In the genomic region with DNA sequence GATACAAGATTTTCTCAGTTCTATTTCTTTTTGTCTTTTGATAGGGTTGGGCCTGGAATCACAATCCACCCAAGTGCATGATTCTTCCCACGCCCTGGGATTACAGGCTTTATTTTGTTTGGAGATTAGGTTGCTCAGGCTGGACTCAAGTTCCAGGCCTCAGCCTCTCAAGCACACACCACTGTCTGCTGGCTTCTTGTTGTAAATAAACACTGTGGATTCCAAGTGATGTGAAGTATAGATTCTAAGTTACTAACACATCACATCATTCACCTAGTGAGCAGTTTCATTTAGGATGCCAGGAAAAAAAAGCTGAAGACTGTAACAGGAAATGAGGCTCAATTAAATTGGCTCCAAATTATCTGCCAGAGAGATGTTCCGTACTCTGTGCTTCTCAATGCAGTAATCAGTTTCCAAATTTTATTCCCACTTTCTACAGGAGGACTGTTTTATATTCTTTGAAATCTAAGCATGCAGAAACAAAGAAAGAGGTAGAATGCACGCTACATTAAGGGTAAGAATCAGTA, we compare ENCODE assay signal across 21 mouse cellular contexts. TPM values are rescaled to one million over a fixed set of nuclear protein-coding genes. Genes with fewer than 3 reads are reported as not detected.
DNase-seq lines count a peak whose midpoint lies in the region; ATAC-seq and TF ChIP-seq lines count a peak whose summit lies in the region.
"Had no signal": no experiment of that assay in that cellular context is flagged by ENCODE, and none has a peak within 500 bp of the region (broad histone marks: within the 10 kb centered on the region; RNA-seq: fewer than 3 reads in every experiment).

No protein-coding gene starts in this region.

- no peak overlapping the region for H3K4me2 ChIP-seq in kidney, postnatal 0 days (ENCODE audit: low read length)
- no peak overlapping the region for H3K4me2 ChIP-seq in lung, postnatal 0 days (replicated peaks; ENCODE audit: low read depth, low read length)
- H3K4me2 ChIP-seq: embryonic facial prominence, embryonic 15.5 days; heart, embryonic 11.5 days; heart, embryonic 15.5 days; hindbrain, embryonic 15.5 days had no signal

- ATAC-seq in kidney, postnatal 0 days (replicated peaks; ENCODE audit: low FRiP score, low read depth), result no peak
- ATAC-seq in lung, postnatal 0 days, result peak; percentile 75
- no peak for ATAC-seq in cerebellum, adult (ENCODE audit: insufficient number of reproducible peaks, low FRiP score, low TSS enrichment)
- ATAC-seq: forebrain, embryonic 14.5 days had no signal

- no peak for TF ChIP-seq POLR2A in kidney, adult 2 months (IDR thresholded peaks at IDR 0.05; ENCODE audit: low read depth, low read length)
- TF ChIP-seq POLR2A in lung, adult 2 months (IDR thresholded peaks at IDR 0.05; ENCODE audit: borderline replicate concordance, extremely low read depth, low read depth, low read length), result no peak

- no peak overlapping the region for H3K4me3 ChIP-seq in kidney, postnatal 0 days (replicated peaks; ENCODE audit: low read depth, low read length)
- no peak overlapping the region for H3K4me3 ChIP-seq in kidney, adult 2 months (ENCODE audit: insufficient read depth, low read depth, low read length)
- no peak overlapping the region for H3K4me3 ChIP-seq in lung, postnatal 0 days (ENCODE audit: low read depth, low read length)
- H3K4me3 ChIP-seq in lung, adult 2 months (replicated peaks; ENCODE audit: extremely low read depth, low read depth, low read length), result no peak overlapping the region
- H3K4me3 ChIP-seq: embryonic facial prominence, embryonic 15.5 days; erythroblast, embryonic 14.5 days; forebrain, embryonic 10.5 days; heart, embryonic 15.5 days; hindbrain, embryonic 15.5 days had no signal

- WGBS in kidney, postnatal 0 days, result 58% methylated on average over 3 of the region's 3 CpGs
- 83% methylated on average over 3 of the region's 3 CpGs for WGBS in kidney, adult 2 months
- WGBS in lung, postnatal 0 days, result 62% methylated on average over 3 of the region's 3 CpGs
- WGBS in lung, adult 2 months, result 68% methylated on average over 3 of the region's 3 CpGs

- H3K9ac ChIP-seq in kidney, postnatal 0 days (ENCODE audit: low read depth, low read length), result no peak overlapping the region
- H3K9ac ChIP-seq in lung, postnatal 0 days (replicated peaks; ENCODE audit: low read depth), result no peak overlapping the region
- H3K9ac ChIP-seq: embryonic facial prominence, embryonic 15.5 days; heart, embryonic 15.5 days; hindbrain, embryonic 15.5 days had no signal

- H3K9me3 ChIP-seq in kidney, postnatal 0 days (replicated peaks; ENCODE audit: low read length), result no peaks in the 10 kb centered on the region
- H3K9me3 ChIP-seq in lung, postnatal 0 days (ENCODE audit: low read length), result no peaks in the 10 kb centered on the region
- H3K9me3 ChIP-seq: embryonic facial prominence, embryonic 15.5 days; forebrain, embryonic 10.5 days; heart, embryonic 15.5 days; hindbrain, embryonic 15.5 days had no signal

- H3K4me1 ChIP-seq in kidney, postnatal 0 days (replicated peaks; ENCODE audit: insufficient read depth, low read length), result no peaks in the 10 kb centered on the region
- peaks cover 5% of the 10 kb centered on the region; the same call in 1 of the 2 replicates for H3K4me1 ChIP-seq in kidney, adult 2 months (ENCODE audit: control insufficient read depth, insufficient read depth, low read length)
- H3K4me1 ChIP-seq in lung, postnatal 0 days (ENCODE audit: insufficient read depth, low read depth, low read length), result no peaks in the 10 kb centered on the region
- no peaks in the 10 kb centered on the region for H3K4me1 ChIP-seq in lung, adult 2 months (ENCODE audit: control insufficient read depth, insufficient read depth, low read length)
- H3K4me1 ChIP-seq: embryonic facial prominence, embryonic 15.5 days; forebrain, embryonic 10.5 days; heart, embryonic 15.5 days; hindbrain, embryonic 15.5 days had no signal

- no peak for TF ChIP-seq CTCF in kidney, postnatal 0 days (IDR thresholded peaks at IDR 0.05; ENCODE audit: low read depth)
- TF ChIP-seq CTCF in kidney, adult 2 months (conservative IDR thresholded peaks at IDR 0.05; ENCODE audit: insufficient read depth, insufficient read length, low read depth, low read length), result no peak
- no peak for TF ChIP-seq CTCF in lung, postnatal 0 days (IDR thresholded peaks at IDR 0.05)
- TF ChIP-seq CTCF in lung, adult 2 months (IDR thresholded peaks at IDR 0.05; ENCODE audit: insufficient read depth, low read length), result no peak

- peak; percentile 78 for DNase-seq in heart, adult 11 months
- DNase-seq in heart, postnatal 25 days (ENCODE audit: low spot score), result no peak
- DNase-seq in kidney, postnatal 0 days (ENCODE audit: low spot score), result peak; percentile 25
- DNase-seq in kidney, adult 2 months, result no peak
- DNase-seq in lung, postnatal 0 days (ENCODE audit: low spot score), result peak; percentile 78
- no peak for DNase-seq in lung, adult 2 months
- DNase-seq in lung, postnatal 10 days, result peak; percentile 33
- DNase-seq: adrenal gland, postnatal 10 days; cerebellum, adult 18-20 months; cerebellum, adult 9-11 months; cerebellum, postnatal 36 days; gastrocnemius, postnatal 36 days; heart, postnatal 36 days had no signal

- H3K36me3 ChIP-seq in kidney, postnatal 0 days (ENCODE audit: insufficient read depth, low read length), result peaks cover 16% of the 10 kb centered on the region
- peaks cover 8% of the 10 kb centered on the region for H3K36me3 ChIP-seq in kidney, adult 2 months (ENCODE audit: control insufficient read depth, insufficient read depth, low read length)
- H3K36me3 ChIP-seq in lung, postnatal 0 days (ENCODE audit: insufficient read depth, low read length), result 0 out of 2 replicates have a peak, but pooled peaks cover 4% of the 10 kb centered on the region
- H3K36me3 ChIP-seq: embryonic facial prominence, embryonic 15.5 days; heart, embryonic 15.5 days; hindbrain, embryonic 15.5 days had no signal

- intact Hi-C loops in heart, postnatal 25 days (cut with DNase I), result no loop called here

- H3K27me3 ChIP-seq in kidney, postnatal 0 days (ENCODE audit: insufficient read depth, low read length), result no peaks in the 10 kb centered on the region
- no peaks in the 10 kb centered on the region for H3K27me3 ChIP-seq in kidney, adult 2 months (replicated peaks; ENCODE audit: control insufficient read depth, insufficient read depth, low read length)
- no peaks in the 10 kb centered on the region for H3K27me3 ChIP-seq in lung, postnatal 0 days (replicated peaks; ENCODE audit: insufficient read depth, low read length)
- H3K27me3 ChIP-seq: embryonic facial prominence, embryonic 15.5 days; heart, embryonic 15.5 days; hindbrain, embryonic 15.5 days had no signal

- TF ChIP-seq EP300 in lung, postnatal 0 days (IDR thresholded peaks at IDR 0.05), result no peak

- H3K27ac ChIP-seq in kidney, postnatal 0 days, result no peak overlapping the region
- no peak overlapping the region for H3K27ac ChIP-seq in kidney, adult 2 months (ENCODE audit: insufficient read depth, low read depth, low read length)
- H3K27ac ChIP-seq in lung, postnatal 0 days (ENCODE audit: low read length), result no peak overlapping the region
- H3K27ac ChIP-seq: embryonic facial prominence, embryonic 15.5 days; forebrain, embryonic 10.5 days; heart, embryonic 15.5 days; hindbrain, embryonic 15.5 days had no signal

RNA-seq across cellular contexts. Expression of a gene that starts 51.8 kb away (rescaled TPM):
- total RNA-seq in heart, postnatal 25 days (2021), result 1 to 10 TPM; 3.5 to 4.3 TPM
- polyA plus RNA-seq in kidney, postnatal 0 days (2015; fragmentation: Nextera tagmentation; extraction: Ambion mirVana), result 50.9 and 56.5 TPM in 2 replicates
- 32.7 and 33.3 TPM in 2 replicates for polyA plus RNA-seq in kidney, adult 2 months (2012; rRNA removed)
- 54.7 and 69.5 TPM in 2 replicates for polyA plus RNA-seq in lung, postnatal 0 days (2015; fragmentation: Nextera tagmentation; extraction: Ambion mirVana)
- polyA plus RNA-seq in lung, adult 2 months (2012; rRNA removed), result 15.8 and 28.0 TPM in 2 replicates

Comparison
In these comparisons a context has a peak if more than half of its experiments do, and no peak if none do; other contexts are left out.
1. DNase-seq: peak in heart, adult 11 months (single experiment), kidney, postnatal 0 days (single experiment), lung, postnatal 0 days (single experiment) and lung, postnatal 10 days (single experiment); none in heart, postnatal 25 days (single experiment), kidney, adult 2 months (single experiment) and lung, adult 2 months (single experiment).